Mouse (Mus musculus) thymus, postnatal 4 days (tissue): Measurements from ENCODE around the gene Pkd2.

Source experiments
- DNase-seq: peaks from one replicate; pipeline ENCODE4 v3.0.0; 2021

Gene Pkd2

DNA sequence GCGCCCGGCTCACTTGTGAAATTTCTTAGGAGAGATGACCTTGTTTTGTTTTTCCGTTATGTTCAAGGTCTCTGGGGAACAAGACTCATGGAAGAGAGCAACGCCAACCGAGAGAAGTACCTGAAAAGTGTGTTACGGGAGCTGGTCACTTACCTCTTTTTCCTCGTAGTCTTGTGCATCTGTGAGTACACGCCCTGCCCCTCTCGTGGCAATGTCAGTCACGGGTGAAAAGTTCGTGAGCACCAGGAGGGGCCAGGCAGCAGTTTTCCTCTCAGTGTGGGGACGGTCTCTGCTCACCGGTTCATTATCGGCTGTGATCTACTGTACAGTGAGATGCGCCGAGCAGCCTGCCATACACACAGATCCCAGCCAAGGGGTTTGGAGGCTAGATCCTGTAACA lies 7.6 kb downstream of the Pkd2 start:
- no peak for DNase-seq

DNA sequence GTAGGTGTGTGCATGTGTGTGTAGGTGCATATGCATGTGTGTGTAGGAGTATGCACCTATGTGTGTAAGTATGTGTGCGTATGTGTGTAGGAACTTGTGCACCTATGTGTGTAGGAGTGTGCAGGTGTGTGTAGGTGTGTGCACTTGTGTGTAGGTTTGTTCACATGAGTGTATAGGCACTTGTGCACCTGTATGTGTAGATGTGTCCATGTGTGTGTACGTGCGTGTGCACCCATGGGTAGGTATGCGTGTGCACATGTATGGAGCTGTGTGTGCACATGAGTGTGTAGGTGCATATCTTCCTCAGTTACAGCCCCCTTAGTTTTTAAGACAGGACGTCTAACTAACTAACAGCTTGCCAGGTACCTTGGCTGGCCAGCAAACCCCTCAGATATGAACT lies 9.3 kb downstream of the Pkd2 start:
- DNase-seq = no peak

DNA sequence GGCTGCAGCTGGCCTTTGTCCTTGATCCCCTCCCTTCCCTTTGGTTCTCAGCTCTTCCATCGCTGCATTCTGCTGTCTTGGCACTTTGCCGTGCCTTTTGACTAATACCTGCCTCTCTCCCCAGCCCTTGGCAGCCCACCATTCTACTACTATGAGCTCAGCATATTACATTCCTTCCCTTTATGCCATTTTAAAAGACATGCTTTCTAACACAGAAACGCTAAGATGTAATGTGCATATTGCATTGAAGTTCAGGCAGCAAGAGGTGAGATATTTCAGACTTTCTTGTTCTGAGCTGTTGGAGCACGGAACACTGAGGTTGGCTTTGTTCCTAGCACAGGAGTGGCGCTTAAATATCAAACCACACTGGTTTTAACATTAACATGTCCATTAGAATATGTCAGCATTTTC lies 11.7 kb downstream of the Pkd2 start:
- DNase-seq = no peak

DNA sequence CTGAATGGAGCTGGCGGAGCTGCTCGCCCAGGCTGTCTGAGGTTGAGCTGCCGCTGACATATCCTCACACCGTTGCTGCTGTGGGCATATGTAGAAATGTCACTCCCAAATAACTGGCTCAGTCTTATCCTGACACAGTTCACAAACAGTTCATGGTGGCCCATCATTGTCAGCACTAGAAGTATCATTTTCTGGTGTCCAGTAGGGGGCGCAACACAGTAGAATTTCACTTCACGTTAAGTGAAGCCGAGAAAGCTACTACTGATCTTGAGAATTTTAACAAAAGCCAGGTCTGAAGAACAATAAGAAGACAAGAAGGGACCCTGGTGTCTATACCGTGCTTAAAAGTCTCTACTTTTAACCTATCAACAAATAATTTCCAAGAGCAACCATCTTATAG lies 13.1 kb downstream of the Pkd2 start:
- DNase-seq = peak; percentile 48

DNA sequence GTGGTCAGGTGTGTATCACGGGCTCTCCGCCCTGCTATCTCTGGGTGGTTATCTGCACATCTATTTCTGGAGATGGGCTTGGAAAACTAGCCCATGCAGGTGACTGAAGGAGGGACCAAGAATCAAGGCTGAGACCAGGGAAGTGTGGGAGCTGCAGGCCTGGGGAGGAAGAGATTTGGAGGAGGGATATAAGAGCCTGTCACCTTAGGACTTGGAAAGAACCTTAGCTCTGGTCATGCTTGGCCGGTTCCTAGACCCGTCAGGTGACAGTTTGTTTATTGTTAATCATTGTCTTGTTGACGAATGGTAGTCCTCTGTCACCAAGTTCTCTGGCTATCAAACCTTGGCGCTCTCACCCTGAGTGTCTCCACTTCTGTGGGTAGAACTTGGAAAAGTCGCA lies 21.1 kb downstream of the Pkd2 start:
- no peak for DNase-seq

DNA sequence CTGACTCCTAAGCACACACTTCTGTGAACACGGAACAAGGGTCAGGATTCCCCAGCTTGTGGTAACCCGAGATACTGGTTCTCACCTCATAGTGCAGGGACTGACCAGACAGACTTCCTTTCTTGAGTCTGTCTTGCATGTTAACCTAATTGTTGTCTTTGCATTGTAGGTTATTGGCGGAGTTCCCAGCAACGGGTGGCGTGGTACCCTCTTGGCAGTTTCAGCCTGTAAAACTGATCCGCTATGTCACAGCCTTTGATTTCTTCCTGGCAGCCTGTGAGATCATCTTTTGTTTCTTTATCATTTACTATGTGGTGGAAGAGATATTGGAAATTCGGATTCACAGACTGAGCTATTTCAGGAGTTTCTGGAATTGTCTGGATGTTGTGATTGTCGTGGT lies 23.6 kb downstream of the Pkd2 start:
- DNase-seq = no peak

DNA sequence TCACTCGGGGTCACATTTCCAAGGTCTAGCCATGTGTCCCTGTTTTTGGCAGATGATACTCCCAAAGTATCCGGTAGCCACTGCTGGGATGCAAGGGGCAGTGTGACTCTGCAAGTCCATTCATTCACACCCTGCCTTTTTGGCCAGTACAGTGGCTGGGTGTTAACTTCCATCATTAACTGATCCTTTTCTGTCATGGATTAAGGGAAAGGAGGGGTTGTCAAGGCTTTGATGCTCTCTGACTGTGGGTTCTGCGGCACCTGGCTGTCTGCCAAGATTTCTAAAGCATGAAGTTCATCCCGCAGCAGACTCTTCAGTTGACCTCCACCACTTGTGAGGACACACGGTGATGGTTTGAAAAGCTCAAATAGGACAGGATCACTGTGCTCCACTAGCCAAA lies 32.3 kb downstream of the Pkd2 start:
- DNase-seq = no peak

DNA sequence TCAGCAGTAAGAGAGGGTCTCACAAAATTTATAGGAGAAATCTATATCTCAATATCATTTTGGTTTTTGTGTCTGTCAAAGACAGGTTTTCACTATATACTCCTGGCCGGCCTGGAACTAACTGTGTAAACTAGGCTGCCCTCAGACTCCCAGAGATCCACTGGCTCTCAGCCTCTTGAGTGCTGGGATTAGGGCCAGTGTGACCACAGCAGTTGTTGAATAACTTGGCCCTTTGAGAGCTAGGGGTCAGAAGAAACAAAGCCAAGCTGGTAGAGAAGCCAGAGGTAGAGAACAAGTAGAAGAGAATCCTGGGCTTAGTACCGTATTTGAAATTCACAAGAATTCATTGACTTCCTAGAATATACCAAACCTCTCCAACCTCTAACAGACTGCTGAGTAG lies 45.6 kb downstream of the Pkd2 start:
- DNase-seq = no peak

DNA sequence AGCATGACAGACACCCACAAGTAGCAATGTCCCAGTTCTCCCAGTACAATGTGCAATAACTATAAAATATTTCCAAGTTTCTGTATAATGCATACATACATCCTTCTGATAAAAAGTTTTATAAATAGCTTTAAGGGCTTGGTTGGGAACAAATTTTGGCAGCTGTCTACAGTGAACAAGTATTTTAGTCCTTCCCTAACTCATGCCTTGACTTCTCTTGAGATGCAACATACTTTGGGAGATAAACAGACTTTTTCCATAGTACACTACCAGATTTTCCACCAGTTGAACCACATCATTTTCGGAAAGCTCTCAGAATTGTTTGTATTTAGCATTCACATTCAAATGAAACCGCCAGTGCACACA lies 48.6 kb downstream of the Pkd2 start:
- no peak for DNase-seq

DNA sequence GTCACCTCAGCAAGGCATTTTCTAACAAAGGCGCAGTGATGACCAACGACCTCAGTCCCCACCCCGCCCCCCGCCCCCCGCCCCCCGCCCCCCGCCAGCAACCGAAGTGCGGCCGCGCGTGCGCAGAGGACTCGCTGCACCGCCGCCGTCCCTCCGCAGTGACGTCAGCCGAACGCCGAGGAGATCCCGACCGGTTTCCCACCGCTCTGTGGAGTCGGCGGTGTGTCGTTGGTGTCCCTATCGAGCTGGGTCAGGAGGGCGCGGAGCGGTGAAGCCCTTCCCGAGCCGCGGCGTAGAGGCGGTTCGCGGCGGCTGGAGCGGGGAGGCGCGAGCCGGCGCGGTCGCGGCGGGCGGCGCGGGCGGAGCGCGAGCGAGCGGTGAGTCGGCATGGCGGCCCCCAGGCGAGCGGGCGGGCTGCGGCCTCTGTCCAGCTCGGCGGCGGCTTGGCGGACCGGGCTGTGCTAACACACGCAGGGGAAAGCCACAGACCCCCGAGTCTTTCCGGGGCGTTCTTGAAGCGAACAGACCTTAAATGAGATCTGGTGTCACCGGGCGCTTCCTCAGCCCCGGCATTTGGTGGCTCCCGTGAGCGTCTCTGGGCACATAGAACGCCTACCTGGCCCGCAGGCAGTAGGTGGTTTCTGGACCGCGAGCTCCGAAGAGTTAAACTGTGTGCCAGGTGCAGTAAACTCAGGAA lies 49.1 kb downstream of the Pkd2 start, which contains the start of gene BC005561:
BC005561 (plus strand) TSS at position 158 of the 697 bp plus-strand sequence.
- peak; percentile 89 for DNase-seq

DNA sequence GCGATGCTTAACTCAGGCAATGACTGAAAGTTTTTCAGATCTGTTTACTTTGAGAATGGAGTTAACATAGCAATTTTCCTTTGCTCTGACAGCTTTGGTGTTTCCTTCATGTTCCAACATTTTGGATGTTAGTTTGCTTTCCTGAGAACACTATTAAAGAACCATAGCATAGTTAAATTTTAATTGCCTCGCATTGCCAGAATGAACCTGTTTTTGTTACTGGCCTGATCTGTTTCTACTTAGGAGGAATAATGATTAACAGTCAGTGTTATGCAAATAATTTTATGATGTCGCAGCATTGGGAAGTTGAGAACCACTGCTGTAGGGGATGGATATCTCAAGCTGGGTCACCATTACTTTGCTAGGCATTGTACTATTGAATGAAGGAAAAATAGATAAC lies 52.0 kb downstream of the Pkd2 start:
- no peak for DNase-seq

DNA sequence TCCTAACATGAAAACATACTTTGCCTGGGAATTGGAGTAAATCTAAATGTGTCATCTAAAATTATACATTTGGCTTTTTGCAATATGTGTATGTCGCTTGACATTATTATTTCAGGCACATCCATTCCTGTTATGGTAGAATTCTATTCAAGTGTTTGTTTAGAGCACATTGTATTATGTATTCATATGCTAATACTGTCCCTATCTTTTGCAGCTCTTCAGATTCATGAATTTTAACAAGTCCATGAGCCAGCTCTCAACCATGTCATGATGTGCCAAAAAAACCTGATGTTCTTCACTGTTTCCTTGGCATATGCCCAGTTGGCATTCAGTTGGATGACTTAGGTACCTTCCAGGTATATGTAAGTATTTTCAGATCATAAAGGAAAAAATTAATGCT lies 79.4 kb downstream of the Pkd2 start:
- DNase-seq = no peak

DNA sequence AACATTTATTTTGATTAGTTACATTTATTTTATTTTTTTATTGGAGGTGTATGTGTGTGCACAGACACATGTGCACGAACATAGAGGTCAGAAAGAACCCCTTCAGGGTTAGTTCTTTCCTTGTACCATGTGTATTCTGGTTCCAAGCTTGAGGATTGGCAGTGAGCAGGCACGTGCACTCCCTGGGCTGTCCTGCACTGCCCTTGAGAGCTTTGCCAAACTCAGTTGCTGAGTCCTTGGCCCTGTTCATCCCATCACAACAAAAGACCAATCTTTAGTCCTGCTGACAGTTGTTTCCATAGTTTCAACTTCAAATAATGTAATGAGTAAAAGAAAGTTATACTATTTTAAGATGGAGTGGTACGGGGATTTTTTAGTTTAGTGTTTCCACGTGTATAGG lies 80.1 kb downstream of the Pkd2 start:
- no peak for DNase-seq
